Mouse (Mus musculus) frontal cortex, postnatal 36 days (tissue): Measurements from ENCODE around the gene Phf23.
A peak's percentile ranks its signal among the peaks of the same experiment; 100 is the strongest.
"Not testable (repeated sequence)": the region's sequence is repeated elsewhere in the genome, so short reads cannot be mapped to it uniquely, and the experiment has no call there.

Source experiments
- DNase-seq, 2 experiments: peaks; one replicate each; pipeline ENCODE4 v3.0.0; 2022; ENCODE audit warnings: low spot score in 2 of 2

Phf23 gene

DNA sequence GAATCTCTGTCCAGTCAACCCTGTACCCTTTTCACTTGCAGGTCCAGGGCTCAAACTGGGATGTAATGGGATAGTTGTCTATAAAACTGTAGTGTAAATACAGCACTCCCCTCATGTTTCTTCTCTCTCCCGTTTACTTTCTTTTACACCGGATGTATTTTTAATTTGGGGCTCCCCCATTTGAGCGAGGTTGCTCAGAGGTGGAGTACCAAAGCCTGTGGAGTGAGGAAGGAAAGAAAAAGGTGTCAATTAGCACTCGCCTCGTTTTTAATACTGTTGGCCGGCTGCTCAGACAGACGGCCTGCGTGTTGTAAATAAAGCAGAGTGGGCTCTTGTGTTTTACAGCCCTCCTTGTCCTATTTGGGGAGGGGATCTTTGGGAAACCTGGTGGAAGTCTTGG lies 4.1 kb downstream of the Phf23 start:
- DNase-seq, result no peak

DNA sequence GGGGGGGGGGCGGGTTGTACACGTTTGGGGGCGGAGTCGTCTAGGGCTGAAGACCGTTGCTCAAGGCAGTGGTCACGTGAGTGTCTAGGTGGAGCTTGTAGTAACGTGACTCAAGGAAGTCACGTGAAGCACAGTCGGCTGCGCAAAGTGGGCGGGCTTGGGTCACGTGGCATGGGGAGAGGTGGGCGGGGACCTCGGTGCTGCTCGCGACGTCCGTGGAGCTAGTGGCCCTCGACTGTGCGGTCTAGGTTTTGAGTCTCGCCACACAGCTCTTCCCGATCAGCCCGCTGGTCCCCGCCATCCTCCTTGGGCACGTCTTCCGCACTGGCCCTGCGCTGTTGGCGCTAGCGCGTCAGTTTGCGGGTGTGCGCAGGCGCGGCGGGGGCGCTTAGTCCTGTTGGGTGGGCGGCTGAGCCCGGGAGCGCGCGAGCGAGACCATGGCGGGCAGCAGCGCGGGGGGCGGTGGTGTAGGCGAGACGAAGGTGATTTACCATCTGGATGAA lies 4.9 kb downstream of the Phf23 start, which contains the start of gene Dvl2:
TSS of gene Dvl2 (plus strand) at position 200 of the 503 bp plus-strand sequence.
- peak; percentile 89 for DNase-seq

DNA sequence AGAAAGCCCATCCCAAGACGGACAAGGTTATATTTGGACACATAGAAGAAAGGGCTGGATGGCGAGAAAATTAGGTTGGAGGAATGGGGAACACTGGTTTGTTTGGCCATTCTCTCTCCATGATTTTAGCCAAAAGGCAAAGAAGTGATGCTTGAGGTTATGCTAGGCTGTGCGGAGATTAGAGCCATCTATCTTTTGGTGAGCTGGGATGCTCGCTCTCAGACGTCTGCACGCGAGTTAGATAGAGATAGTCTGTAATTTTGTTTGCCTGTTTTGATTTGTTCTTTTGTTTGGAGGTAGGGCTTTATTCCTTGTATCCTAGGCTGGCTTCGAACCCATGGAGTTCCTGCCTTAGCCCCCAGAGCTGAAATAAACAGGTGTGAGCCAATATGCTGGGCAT lies 5.6 kb downstream of the Phf23 start:
- DNase-seq, result no peak

DNA sequence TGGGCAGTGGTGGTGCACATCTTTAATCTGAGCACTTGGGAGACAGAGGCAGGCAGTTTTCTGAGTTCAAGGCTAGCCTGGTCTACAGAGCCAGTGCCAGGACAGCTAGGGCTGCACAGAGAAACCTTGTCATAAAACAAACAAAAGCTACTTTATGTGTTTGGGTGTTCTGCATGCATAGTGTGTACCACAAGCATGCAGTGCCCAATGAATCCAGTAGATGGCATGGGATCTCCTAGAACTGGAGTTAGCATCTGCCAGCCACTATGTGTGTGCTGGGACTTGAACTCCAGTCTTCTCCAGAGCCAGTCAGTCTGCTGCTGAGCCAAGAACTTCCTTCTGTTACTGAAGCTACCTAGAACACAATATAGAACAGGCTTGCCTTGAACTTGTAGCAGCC lies 6.3 kb downstream of the Phf23 start:
- DNase-seq, result no peak

DNA sequence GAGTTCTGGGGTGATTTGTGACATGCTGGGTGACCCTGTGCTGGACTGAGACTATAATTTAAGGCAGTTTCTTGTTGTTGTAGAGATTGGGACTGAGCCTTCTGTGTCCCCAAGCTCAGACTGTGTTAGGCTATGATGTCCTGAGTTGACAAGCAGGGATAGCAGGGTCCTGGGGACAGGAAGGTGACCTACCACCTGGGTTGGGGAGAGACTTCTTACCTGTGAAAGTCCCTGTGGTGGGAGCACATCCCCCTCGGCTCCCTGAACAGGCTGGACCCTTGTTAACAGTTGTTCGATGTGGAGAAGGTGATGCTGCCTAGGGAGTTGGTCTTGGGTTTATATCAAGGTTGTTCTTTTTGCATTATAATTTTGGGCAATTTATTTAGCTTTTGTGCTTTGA lies 6.9 kb downstream of the Phf23 start:
- no peak for DNase-seq

DNA sequence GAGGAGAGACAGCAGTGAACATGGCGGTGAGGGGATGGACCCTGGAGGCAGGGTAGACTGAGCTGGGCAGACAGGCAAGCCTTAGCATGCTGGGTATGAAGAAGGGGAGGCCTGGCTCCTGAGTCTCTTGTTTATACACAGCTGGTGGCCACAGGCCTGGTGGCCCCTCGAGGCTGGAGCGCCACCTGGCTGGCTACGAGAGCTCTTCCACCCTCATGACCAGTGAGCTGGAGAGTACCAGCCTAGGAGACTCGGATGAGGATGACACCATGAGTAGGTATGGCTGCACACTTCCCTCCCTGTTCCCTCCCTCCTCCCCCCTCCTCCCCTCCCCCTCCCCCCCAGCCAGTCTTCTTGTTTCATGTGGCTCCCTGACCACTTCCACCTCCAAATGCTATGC lies 9.9 kb downstream of the Phf23 start:
- no peak for DNase-seq

DNA sequence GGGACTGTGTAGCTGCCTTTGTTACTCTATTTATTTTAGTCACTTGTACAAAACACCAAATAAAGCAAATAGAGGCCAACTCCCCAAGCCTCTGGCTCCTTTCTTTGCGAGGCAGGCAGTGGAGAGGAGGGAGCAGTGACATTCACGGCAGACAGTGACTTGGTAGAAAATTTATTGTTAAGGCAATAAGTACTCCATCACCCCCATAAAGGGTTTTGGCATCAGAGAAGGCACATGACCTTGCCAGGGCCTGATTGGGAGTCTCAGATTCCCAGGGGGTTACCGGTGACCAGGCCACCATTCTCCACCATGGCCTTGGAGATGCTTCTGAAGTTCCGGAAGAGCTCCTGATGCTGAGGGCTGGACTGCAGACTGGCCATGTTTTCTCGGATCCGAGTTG lies 14.5 kb downstream of the Phf23 start:
- no peak for DNase-seq

DNA sequence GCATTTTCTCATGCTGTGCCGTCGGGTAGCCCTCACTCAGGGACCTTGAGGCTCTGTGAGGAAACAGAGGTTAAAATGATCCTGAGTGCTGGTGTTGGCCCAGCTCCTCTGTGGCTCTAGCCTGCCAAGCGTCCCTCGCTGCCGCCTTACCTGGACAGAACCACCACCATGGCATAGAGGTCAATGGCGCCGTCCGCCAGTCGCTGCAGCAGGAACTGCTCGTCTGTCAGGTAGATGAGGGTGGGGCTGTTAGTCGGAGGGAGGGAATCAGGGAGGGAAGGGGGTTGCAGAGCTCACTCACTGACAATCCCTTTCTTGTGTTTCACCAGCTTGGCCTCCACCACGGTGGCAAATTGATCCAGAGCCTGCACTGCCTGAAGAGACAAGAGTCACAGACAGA lies 15.0 kb downstream of the Phf23 start:
- DNase-seq, result no peak

DNA sequence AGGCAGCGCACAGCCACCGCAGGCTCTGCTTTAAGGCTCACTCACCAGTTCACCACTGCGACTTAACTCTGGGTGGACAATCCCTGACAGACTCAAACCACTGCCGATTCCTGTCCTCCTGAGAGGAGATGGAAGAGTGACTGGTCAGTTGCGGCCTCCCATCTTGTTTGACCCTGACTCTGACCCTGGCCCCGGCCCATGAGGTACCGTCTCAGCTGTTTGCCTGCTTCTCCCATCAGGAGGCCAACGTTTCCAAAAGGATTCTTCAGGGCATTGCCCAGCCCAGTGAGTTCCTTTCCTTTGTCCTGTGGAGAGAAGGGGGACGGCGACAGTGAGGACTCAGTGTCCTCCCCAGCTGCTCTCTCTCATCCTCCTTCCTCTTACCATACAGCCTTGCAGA lies 15.4 kb downstream of the Phf23 start:
- no peak for DNase-seq

DNA sequence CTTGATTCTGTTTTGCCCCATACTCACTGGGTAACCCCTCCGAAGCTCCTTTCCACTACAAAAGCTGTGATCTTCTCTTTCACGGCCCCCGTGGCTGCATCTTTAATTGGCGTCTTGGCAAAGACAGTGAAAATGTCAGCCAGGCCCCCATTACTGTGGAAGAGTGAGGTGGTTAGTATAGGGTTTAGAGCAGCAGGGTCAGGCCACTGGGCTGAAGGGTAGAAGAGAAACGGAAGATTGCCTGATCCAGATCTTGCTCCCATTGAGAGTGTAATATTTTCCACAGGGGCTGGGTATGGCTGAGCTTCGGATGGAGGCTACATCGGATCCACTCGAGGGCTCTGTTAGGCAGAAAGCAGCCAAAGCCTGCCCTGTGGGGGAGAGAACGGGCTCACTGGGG lies 17.4 kb downstream of the Phf23 start:
- DNase-seq, result no peak

DNA sequence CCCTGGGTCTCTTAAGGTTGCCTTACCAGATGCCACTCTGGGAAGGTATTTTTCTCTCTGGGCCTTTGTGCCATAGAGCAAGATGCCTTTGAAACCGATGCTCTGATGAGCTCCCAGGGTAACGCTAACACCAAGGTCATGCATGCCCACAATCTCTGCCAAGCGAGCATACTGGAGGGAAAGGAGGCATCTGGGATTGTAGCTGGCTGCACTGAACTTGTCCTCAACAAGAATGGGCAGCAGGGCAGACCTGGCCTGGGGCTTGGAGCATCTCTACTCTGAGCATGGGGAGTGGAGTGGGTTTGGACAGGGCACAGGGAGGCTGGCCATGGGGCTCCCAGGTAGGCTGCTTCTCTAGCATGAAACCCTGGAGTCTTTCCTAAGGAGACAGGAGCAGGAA lies 17.8 kb downstream of the Phf23 start:
- DNase-seq, result no peak

DNA sequence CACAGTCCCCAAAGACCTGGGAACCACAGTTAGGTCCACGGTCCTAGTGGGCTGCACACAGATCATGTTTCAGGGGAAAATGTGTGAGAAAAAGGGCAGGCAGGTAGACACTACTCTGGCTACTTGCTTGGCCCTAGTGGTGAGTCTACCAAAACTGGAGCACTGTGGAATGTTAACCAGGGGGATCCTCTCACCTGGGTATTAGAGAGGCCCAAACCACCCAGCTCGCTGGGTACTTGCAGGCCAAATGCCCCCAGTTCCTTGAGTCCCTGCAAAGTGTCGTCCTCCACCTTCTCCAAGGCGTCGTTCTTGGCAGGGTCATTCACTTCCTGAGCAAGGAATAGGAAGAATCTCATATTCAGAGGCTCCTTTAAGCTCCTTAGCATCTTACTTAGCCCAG lies 18.5 kb downstream of the Phf23 start:
- DNase-seq, result no peak

DNA sequence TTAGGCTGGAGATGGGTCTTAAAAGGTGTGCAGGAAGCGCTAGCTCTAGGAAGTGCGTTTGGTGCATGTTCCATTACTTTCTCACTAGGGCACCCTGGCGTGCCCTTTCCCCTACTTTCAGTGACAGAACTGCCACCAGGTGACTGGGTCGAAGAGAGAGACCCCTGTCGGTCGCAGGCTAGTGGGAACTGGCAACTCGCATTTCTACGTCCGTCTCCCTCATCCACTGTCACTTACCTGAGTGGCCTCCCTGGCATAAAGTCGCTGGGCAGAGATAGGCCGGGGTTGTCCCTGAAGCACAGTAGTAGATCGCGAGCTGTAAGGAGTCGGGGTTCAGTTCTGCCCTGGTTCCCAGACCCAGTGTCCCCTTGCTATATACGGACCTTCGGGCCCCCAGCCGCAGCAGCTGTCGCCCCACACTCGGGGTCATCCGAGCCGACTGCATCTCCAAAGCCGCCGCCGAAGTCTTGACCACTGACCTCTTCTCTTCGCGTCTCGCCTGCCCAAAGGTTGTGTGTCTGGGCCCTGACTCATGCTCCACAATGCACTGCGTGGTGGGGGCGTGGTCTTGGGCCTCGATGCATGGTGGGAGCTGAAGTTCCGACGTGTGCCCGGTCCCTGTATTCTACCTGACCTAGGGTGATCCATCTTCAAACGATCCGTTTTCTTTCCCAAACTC lies 19.4 kb downstream of the Phf23 start, which contains the start of gene Acadvl:
TSS of gene Acadvl (minus strand) at position 532 of the 679 bp plus-strand sequence.
- DNase-seq, result peak; percentile 85 to 88

DNA sequence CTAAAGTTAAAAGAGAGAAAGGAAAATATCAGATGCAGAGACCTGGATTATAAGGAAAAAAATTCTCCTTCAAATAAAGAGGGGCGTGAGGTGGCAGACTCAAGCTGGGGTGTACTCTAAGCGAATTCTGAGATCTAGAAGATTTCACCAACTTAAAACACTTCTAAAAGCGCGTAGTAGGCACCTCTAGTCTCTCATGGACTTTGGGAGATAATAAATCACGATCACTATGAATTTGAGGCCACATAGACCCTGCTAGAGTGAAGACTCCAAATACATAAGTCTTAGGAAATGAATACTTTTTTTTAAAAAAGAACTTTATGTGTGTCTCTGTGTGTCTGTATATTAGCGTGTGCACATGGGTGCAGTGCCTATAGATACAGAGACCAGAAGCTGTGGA lies 20.1 kb downstream of the Phf23 start:
- DNase-seq, result no peak

DNA sequence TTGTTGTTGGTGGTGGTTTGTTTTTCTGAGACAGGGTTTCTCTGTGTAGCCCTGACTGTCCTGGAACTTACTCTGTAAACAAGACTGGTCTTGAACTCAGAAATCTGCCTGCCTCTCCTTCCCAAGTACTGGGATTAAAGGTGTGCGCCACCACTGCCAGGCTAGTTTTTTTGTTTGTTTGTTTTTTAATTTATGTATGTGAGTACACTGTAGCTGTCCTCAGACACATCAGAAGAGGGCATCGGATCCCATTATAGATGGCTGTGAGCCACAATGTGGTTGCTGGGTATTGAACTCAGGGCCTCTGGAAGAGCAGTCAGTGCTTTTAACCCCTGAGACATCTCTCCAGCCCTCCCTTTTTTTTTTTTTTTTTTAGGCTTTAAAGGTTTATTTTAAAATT lies 20.6 kb downstream of the Phf23 start:
- not testable (repeated sequence) for DNase-seq

DNA sequence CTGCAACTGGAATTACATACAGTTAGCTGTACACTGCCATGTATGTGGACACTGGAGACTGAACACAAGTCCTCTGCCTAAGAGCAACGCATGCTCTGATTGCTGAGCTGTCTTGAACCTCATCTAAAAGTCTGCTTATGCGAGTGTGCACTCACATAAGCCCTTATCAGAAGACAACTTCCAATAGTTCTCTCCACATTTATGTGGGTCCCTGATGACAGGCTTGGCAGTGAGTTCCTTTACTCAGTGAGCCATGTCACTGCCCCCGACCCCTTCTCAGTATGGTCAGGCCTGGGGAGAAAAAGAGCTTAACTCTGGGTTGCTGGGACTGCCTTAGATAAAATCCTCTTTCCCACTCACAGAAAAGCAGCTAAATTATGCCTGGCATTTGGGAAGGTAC lies 21.1 kb downstream of the Phf23 start, which contains the start of gene Dlg4:
TSS of gene Dlg4 (plus strand) at position 274 of the 400 bp plus-strand sequence.
- no peak for DNase-seq

DNA sequence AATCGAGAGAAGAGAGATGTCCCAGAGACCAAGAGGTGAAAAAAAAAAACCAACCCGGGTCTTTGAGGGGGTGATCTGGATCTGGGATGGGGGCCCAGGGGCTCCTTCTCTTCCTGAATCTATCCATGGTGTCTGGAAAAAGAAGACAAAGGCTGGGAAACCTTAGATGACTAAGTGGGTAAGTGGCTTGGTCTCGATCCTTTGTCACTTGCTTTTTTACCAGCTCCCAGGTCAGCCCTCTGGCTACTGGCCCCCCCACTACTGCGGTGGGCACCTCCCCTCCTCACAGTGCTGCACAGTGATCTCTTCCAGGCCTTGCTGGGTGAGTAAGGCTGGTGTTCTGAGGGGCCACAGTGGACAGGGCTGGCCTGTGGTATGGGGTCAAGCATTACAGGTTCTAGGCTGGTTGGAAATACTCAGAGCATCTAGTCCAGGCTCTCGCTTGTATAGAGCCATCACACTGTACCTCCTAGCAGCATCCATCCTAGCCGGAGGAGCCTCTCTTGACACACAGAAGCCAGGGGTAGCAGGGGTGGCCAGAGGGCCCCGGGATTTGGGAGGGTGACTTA lies 21.7 kb downstream of the Phf23 start:
- no peak for DNase-seq

DNA sequence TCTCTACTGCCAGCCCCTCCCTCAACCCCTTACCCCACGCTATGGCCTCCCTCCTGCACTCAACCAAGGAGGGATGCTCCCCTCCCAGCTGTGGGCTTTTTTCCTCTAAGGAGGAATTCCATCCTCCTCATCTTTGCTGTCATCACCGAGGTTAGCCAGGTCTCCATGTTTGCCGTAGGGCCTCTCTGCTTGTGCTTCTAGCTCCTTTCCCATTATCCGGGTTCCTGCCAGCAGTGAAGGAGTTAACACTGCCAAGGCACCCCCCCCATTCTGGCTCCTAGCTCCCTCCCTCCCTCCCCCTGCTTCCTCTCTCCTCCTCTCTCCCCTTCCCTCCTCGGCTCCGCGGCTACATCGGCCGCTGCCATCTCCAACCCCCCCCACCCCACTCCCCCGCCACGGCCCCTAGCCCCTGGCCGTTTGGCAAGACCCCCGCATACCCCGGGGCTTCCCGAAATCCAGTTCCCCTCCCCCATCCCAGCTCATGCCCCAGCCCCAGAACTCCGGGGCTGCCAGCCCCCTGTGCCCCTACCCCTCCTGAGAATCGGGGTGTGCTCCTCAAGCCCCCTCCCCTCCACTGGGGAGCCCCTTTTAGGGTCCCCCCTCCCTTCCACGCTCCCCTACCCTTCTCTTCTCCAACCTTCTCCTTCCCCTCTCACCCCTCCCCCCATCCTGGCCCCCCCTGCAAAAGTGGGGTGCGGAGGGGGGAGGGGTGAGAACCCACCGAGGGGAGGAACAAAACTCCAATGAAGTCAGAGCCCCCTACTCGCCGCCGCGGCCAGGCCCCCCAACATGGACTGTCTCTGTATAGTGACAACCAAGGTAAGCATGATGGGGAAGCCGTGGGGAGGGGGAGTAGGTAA lies 22.8 kb downstream of the Phf23 start:
- DNase-seq, result peak; percentile 61 to 75

DNA sequence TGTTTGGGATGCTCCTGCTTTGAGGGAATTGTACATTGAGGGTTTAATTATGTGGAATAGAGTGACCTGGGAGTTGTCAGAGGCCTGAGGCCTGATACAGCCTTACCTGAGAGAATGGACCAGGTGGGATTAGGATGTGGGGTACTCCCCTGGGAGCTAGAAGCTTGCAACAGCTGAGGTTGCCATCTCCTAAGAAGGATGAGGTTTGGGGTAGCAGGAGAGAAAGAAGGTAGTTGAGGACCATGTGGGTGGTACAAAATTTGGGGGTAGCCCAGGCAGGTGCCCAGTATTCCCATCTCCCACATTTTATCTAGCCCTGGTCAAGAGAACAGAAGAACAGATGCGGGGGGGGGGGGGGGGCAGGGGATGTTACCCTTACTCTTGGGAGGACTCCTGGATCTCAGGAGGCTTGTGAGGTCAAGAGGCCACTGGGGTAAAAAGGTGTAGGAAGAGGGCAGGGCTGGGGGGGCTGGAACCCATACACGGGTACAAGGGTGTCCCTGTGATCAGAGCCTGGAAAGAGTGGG lies 24.0 kb downstream of the Phf23 start:
- no peak for DNase-seq

DNA sequence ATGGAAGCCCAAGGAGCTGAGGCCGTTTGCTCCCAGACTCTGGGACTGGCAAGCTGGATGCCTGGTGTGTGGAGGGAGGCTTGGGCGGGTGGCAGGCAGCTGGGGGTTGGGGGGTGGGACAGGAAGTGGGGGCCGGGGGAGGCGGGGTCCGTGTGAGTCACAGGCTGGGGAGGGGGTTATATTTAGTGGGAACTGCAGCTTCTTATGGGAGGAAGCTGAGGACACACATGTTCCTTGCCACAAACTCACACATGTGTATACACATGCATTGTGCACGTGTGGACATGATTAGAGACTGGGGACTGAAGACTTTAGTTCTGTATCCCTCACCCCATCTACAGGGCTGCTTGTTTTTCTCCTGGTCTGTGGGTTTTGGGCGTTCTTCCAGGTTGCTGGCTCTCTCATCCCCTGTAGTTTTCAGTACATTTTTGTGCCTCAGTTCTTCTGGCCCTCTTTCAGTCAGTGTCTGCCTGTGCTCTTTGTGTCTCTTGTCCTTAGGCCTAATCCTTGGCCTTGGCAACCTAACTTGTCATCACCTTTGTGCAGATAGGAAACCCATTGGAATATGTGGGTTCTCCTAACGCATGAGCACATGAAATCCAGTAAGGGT lies 24.6 kb downstream of the Phf23 start:
- no peak for DNase-seq

DNA sequence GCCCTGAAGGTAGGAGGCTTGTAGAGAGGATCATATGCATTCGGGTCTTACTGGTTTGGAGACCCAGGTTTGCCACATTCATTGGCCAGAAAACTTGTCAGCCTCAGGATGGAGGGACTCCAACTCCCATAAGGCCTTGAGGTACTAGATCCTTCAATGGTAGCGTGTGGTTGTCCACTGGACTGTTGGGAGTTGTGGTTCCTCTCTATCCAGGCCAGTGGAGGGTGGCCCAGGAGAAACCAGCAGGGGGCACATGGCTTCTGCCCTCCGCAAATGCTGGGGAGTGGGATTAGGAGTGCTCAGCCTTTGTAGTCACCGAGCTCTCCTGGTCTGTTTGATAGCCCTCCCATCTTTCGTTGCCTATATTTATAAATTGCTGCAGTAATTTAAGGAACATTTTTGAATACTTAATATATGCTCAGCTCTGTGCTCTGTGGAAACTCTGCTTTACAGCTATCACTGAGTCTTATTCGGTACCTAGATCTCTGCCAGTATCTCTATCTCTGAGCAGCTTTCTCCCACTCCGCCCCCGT lies 25.2 kb downstream of the Phf23 start:
- peak; percentile 70 to 85 for DNase-seq
